Mouse (Mus musculus) limb, embryonic 12.5 days (tissue): ENCODE measurements around the gene Cc2d1a. TPM values are rescaled to one million over a fixed set of nuclear protein-coding genes. Genes with fewer than 3 reads are reported as not detected.

Experiments
- microRNA counts: library from miRNA; unstranded; fragments of <30 nt; microRNA quantifications from one replicate; lab custom pipeline; 2017
- microRNA-seq: library from miRNA; unstranded; fragments of <30 nt; microRNA quantifications from one replicate; pipeline ENCODE4, GENCODE M21; 2017
- polyA plus RNA-seq: library from polyadenylated mRNA; unstranded; fragments of >200 nt; fragmentation: Nextera tagmentation; extraction: Ambion mirVana; gene quantifications from 2 replicates; pipeline ENCODE4 v1.2.1, GENCODE M21; 2016

Cc2d1a gene
- polyA plus RNA-seq, 1 experiment from 2014 or later = 26.2 TPM

MicroRNA genes within 50 kb of the gene (microRNA counts, 519-probe panel; counts per million panel counts)
- microRNA mmu-miR-181c (lab: Ali Mortazavi, UCI) (3,021 counts per million, percentile 15 among the panel's probes with 10 or more counts), microRNA mmu-miR-709 (lab: Ali Mortazavi, UCI) (not detected)

Small RNA genes lying within 50 kb of the gene (microRNA-seq; reads per million reads assigned to microRNA genes)
- gene Gm25110 (not detected), gene Mir181c (6,849 reads per million, percentile 92 among the genes with 10 or more reads in this experiment), gene Mir181d (6,917 reads per million, percentile 92 among the genes with 10 or more reads in this experiment), gene Mir709 (not detected)

Other genes starting within 250 kb of the Cc2d1a start
- 28.2 and 32.7 TPM in 2 replicates for gene Adgrl1, start 247.8 kb downstream of the Cc2d1a start, polyA plus RNA-seq
- 0.40 and 0.63 TPM in 2 replicates for gene Gm10644, start 192.7 kb downstream of the Cc2d1a start, polyA plus RNA-seq
- gene Asf1b, start 192.4 kb downstream of the Cc2d1a start, polyA plus RNA-seq = 52.2 and 54.3 TPM in 2 replicates
- gene Prkaca, start 174.9 kb downstream of the Cc2d1a start, polyA plus RNA-seq = 186 and 196 TPM in 2 replicates
- 13.0 and 14.4 TPM in 2 replicates for gene Samd1, start 150.3 kb downstream of the Cc2d1a start, polyA plus RNA-seq
- 0.73 and 1.6 TPM in 2 replicates for gene 1700067K01Rik, start 146.4 kb downstream of the Cc2d1a start, polyA plus RNA-seq
- 0.64 TPM in 1 of 2 replicates, not detected in the other for gene 2210011C24Rik, start 135.8 kb downstream of the Cc2d1a start, polyA plus RNA-seq
- gene Palm3, start 126.5 kb downstream of the Cc2d1a start, polyA plus RNA-seq = 4.7 and 6.7 TPM in 2 replicates
- gene Il27ra, start 105.3 kb downstream of the Cc2d1a start, polyA plus RNA-seq = 0.61 and 0.68 TPM in 2 replicates
- not detected in 2 replicates for gene Rln3, start 102.9 kb downstream of the Cc2d1a start, polyA plus RNA-seq
- gene Gm10643, start 82.8 kb downstream of the Cc2d1a start, polyA plus RNA-seq = 1.5 and 1.9 TPM in 2 replicates
- gene Rfx1, start 81.1 kb downstream of the Cc2d1a start, polyA plus RNA-seq = 10.1 and 11.1 TPM in 2 replicates
- gene Dcaf15, start 43.2 kb downstream of the Cc2d1a start, polyA plus RNA-seq = 16.3 and 17.0 TPM in 2 replicates
- 0.83 and 1.1 TPM in 2 replicates for gene Podnl1, start 21.9 kb downstream of the Cc2d1a start, polyA plus RNA-seq
- 1.6 TPM in 2 replicates for gene 4930432K21Rik, start 89 bp upstream of the Cc2d1a start, polyA plus RNA-seq
- gene Nanos3, start 37.3 kb upstream of the Cc2d1a start, polyA plus RNA-seq = 3.3 and 5.5 TPM in 2 replicates
- gene Zswim4, start 89.1 kb upstream of the Cc2d1a start, polyA plus RNA-seq = 33.1 and 34.3 TPM in 2 replicates
- 338 and 352 TPM in 2 replicates for gene D8Ertd738e, start 101.8 kb upstream of the Cc2d1a start, polyA plus RNA-seq
- 78.4 and 80.1 TPM in 2 replicates for gene Mri1, start 109.4 kb upstream of the Cc2d1a start, polyA plus RNA-seq
- 19.0 and 20.3 TPM in 2 replicates for gene Ccdc130, start 122.4 kb upstream of the Cc2d1a start, polyA plus RNA-seq
- 8.0 and 11.9 TPM in 2 replicates for gene Cacna1a, start 240.5 kb upstream of the Cc2d1a start, polyA plus RNA-seq